Mouse (Mus musculus) myocyte (in vitro differentiated cells): ENCODE measurements around the gene Ppp1r10. TPM values are rescaled to one million over a fixed set of nuclear protein-coding genes. Genes with fewer than 3 reads are reported as not detected.

Experiments
- H3K27me3 ChIP-seq: one replicate; pipeline ENCODE4 v1.6.1; 2011; ENCODE audit not compliant: control insufficient read depth, insufficient read depth, insufficient read length
- H3K36me3 ChIP-seq: one replicate; pipeline ENCODE4 v1.6.1; 2011; ENCODE audit not compliant: control insufficient read depth, insufficient read depth
- H3K4me2 ChIP-seq: one replicate; pipeline ENCODE4 v1.6.1; 2011; ENCODE audit warnings: low read depth, control low read depth
- H3K4me3 ChIP-seq: one replicate; pipeline ENCODE4 v1.5.1; 2011; ENCODE audit warnings: mild to moderate bottlenecking, control low read depth, moderate library complexity
- H3K79me2 ChIP-seq: one replicate; pipeline ENCODE4 v1.6.1; 2011; ENCODE audit not compliant: control insufficient read depth, insufficient read depth
- H3ac ChIP-seq: one replicate; pipeline ENCODE4 v1.6.1; 2011; ENCODE audit not compliant: control insufficient read depth, insufficient read length
- CEBPB ChIP-seq: IDR thresholded peaks from 2 replicates; pipeline ENCODE4 v1.6.1; 2011; ENCODE audit warnings: mild to moderate bottlenecking, moderate library complexity; ENCODE audit not compliant: poor library complexity, insufficient read depth, severe bottlenecking
- E2F4 ChIP-seq: IDR thresholded peaks from one replicate; pipeline ENCODE4 v1.6.1; 2011; ENCODE audit warnings: mild to moderate bottlenecking, control low read depth, moderate library complexity; ENCODE audit not compliant: insufficient read depth
- MAX ChIP-seq: IDR thresholded peaks from one replicate; pipeline ENCODE4 v1.6.1; 2011; ENCODE audit warnings: low read depth, mild to moderate bottlenecking, control low read depth
- MYOD1 ChIP-seq, 3 experiments: IDR thresholded peaks; one replicate each; pipeline ENCODE4 v1.6.1; 2011; ENCODE audit warnings: control low read depth in 2 of 3, low read depth in 2 of 3, mild to moderate bottlenecking in 2 of 3, moderate library complexity in 1 of 3; ENCODE audit not compliant: insufficient read length in 2 of 3, control insufficient read depth in 1 of 3
- MYOG ChIP-seq, 3 experiments: IDR thresholded peaks; one replicate each; pipeline ENCODE4 v1.6.1; 2011; ENCODE audit warnings: control low read depth in 2 of 3, low read depth in 2 of 3, mild to moderate bottlenecking in 2 of 3; ENCODE audit not compliant: insufficient read length in 2 of 3, control insufficient read depth in 1 of 3, insufficient read depth in 1 of 3
- POLR2A ChIP-seq: IDR thresholded peaks from one replicate; pipeline ENCODE4 v1.6.1; 2011; ENCODE audit warnings: low read depth, mild to moderate bottlenecking, control low read depth, moderate library complexity; ENCODE audit not compliant: insufficient read length
- POLR2AphosphoS2 ChIP-seq: IDR thresholded peaks from one replicate; pipeline ENCODE4 v1.6.1; 2011; ENCODE audit warnings: low read depth, control low read depth; ENCODE audit not compliant: insufficient read length
- REST ChIP-seq: IDR thresholded peaks from one replicate; pipeline ENCODE4 v1.6.1; 2011; ENCODE audit warnings: mild to moderate bottlenecking, control low read depth, moderate library complexity; ENCODE audit not compliant: insufficient read depth, insufficient read length
- SRF ChIP-seq: IDR thresholded peaks from one replicate; pipeline ENCODE4 v1.6.1; 2011; ENCODE audit warnings: low read depth; ENCODE audit not compliant: control insufficient read depth, insufficient read length
- TCF12 ChIP-seq: IDR thresholded peaks from one replicate; pipeline ENCODE4 v1.6.1; 2011; ENCODE audit warnings: mild to moderate bottlenecking, control low read depth; ENCODE audit not compliant: poor library complexity, insufficient read depth, severe bottlenecking
- TCF3 ChIP-seq: IDR thresholded peaks from one replicate; pipeline ENCODE4 v1.6.1; 2011; ENCODE audit warnings: low read depth, control low read depth; ENCODE audit not compliant: insufficient read length
- USF1 ChIP-seq: IDR thresholded peaks from one replicate; pipeline ENCODE4 v1.6.1; 2011; ENCODE audit warnings: low read depth, mild to moderate bottlenecking, control low read depth, moderate library complexity
- polyA plus RNA-seq: library from polyadenylated mRNA; unstranded; fragments of >200 nt; fragmentation: generic; extraction: Trizol; gene quantifications from one replicate; pipeline ENCODE4 v1.2.1, GENCODE M21; 2012; ENCODE audit warnings: missing spikeins

Ppp1r10 gene
- polyA plus RNA-seq, 1 experiment: 32.9 TPM

GRCm38 (mm10) chr17:35869346-35870067, 46.7 kb upstream of the Ppp1r10 start:
- TF ChIP-seq MYOD1 (IDR thresholded peaks at IDR 0.05; ENCODE audit: control insufficient read depth in 1 of 3, insufficient read length in 2 of 3, low read depth in 2 of 3): no peak
- TF ChIP-seq REST: no peak
- no peak for TF ChIP-seq TCF3
- TF ChIP-seq USF1: no peak
- TF ChIP-seq TCF12: no peak
- no peak for TF ChIP-seq CEBPB
- TF ChIP-seq SRF: no peak
- no peak for TF ChIP-seq POLR2AphosphoS2
- TF ChIP-seq MYOG (IDR thresholded peaks at IDR 0.05; ENCODE audit: control insufficient read depth in 1 of 3, insufficient read depth in 1 of 3, insufficient read length in 2 of 3, low read depth in 2 of 3): no peak
- TF ChIP-seq POLR2A: no peak
- TF ChIP-seq E2F4: no peak
- no peak for TF ChIP-seq MAX
- Histone ChIP-seq H3K4me3 (peak overlapping the region; percentile 90), H3K27me3 (no peaks in the 10 kb centered on the region), H3K79me2 (peaks cover 79% of the 10 kb centered on the region), H3K4me2 (peak overlapping the region; percentile 99), H3K36me3 (peaks cover 12% of the 10 kb centered on the region), H3ac (peak overlapping the region; percentile 64)

GRCm38 (mm10) chr17:35870151-35870883, 45.9 kb upstream of the Ppp1r10 start:
- Histone ChIP-seq H3ac (no peak overlapping the region), H3K4me2 (peak overlapping the region; percentile 99), H3K36me3 (peaks cover 14% of the 10 kb centered on the region), H3K79me2 (peaks cover 82% of the 10 kb centered on the region), H3K4me3 (peak overlapping the region; percentile 90), H3K27me3 (no peaks in the 10 kb centered on the region)
- TF ChIP-seq POLR2AphosphoS2 (peak; percentile 14), MYOD1 (IDR thresholded peaks at IDR 0.05; ENCODE audit: control insufficient read depth in 1 of 3, insufficient read length in 2 of 3, low read depth in 2 of 3) (no peak), SRF (peak; percentile 65)

GRCm38 (mm10) chr17:35870884-35871696, 45.1 kb upstream of the Ppp1r10 start:
- H3K27me3 ChIP-seq: no peaks in the 10 kb centered on the region
- no peak for TF ChIP-seq SRF
- TF ChIP-seq E2F4: no peak
- TF ChIP-seq POLR2A: no peak
- TF ChIP-seq POLR2AphosphoS2: no peak
- no peak for TF ChIP-seq MYOD1 (IDR thresholded peaks at IDR 0.05; ENCODE audit: control insufficient read depth in 1 of 3, insufficient read length in 2 of 3, low read depth in 2 of 3)
- no peak for TF ChIP-seq MAX
- no peak for TF ChIP-seq TCF3
- TF ChIP-seq MYOG (IDR thresholded peaks at IDR 0.05; ENCODE audit: control insufficient read depth in 1 of 3, insufficient read depth in 1 of 3, insufficient read length in 2 of 3, low read depth in 2 of 3): no peak
- no peak for TF ChIP-seq CEBPB
- TF ChIP-seq TCF12: no peak
- TF ChIP-seq REST: no peak
- no peak for TF ChIP-seq USF1
- peak overlapping the region; percentile 90 for H3K4me3 ChIP-seq
- peak overlapping the region; percentile 99 for H3K4me2 ChIP-seq
- H3ac ChIP-seq: no peak overlapping the region
- H3K36me3 ChIP-seq: peaks cover 18% of the 10 kb centered on the region
- H3K79me2 ChIP-seq: peaks cover 85% of the 10 kb centered on the region

GRCm38 (mm10) chr17:35873774-35874519, 42.3 kb upstream of the Ppp1r10 start:
- H3K27me3 ChIP-seq: no peaks in the 10 kb centered on the region
- peak overlapping the region; percentile 37 for H3K4me2 ChIP-seq
- TF ChIP-seq USF1 (no peak), E2F4 (no peak), POLR2AphosphoS2 (peak; percentile 19)
- peaks cover 23% of the 10 kb centered on the region for H3K36me3 ChIP-seq
- H3K79me2 ChIP-seq: peaks cover 61% of the 10 kb centered on the region
- H3K4me3 ChIP-seq: no peak overlapping the region
- no peak overlapping the region for H3ac ChIP-seq
